In genomic region chr2:131204410-131204981, GRCm38 (mm10) we compare ENCODE assay signal across 8 mouse cellular contexts. TPM values are rescaled to one million over a fixed set of nuclear protein-coding genes. Genes with fewer than 3 reads are reported as not detected.
A peak's percentile ranks its signal among the peaks of the same experiment; 100 is the strongest.
DNase-seq lines count a peak whose midpoint lies in the region; ATAC-seq and TF ChIP-seq lines count a peak whose summit lies in the region.

No protein-coding gene starts in this region.

- peaks cover 30% of the 10 kb centered on the region for H3K4me1 ChIP-seq in E14TG2a.4 (replicated peaks; ENCODE audit: low read depth, low read length)
- peaks cover 24% of the 10 kb centered on the region for H3K4me1 ChIP-seq in lung, embryonic 15.5 days
- H3K4me1 ChIP-seq in small intestine, adult 2 months (ENCODE audit: control insufficient read depth, insufficient read depth, insufficient read length, low read length): peaks cover 28% of the 10 kb centered on the region

- peak; percentile 94 for DNase-seq in adrenal gland, adult 2 months
- peak; percentile 82 to 90 for DNase-seq in frontal cortex, adult 2 months (ENCODE audit: extremely low spot score in 1 of 2, low spot score in 1 of 2)
- peak; percentile 96 for DNase-seq in heart, postnatal 4 days
- peak; percentile 84 to 87 for DNase-seq in layer of hippocampus, postnatal 10 days (ENCODE audit: low spot score in 2 of 2)
- no peak for DNase-seq in T-cell, adult 2 months (ENCODE audit: low spot score)

- H3K4me2 ChIP-seq in lung, embryonic 15.5 days: peak overlapping the region; percentile 23

- 0 out of 2 replicates have a peak overlapping the region, but pooled peaks have one; percentile 23 for H3K4me3 ChIP-seq in E14TG2a.4 (replicated peaks; ENCODE audit: low read length)
- no peak overlapping the region; the same call in 1 of the 2 replicates for H3K4me3 ChIP-seq in lung, embryonic 15.5 days
- H3K4me3 ChIP-seq in small intestine, adult 2 months (ENCODE audit: low read depth, low read length): peak overlapping the region; percentile 11; the same call in 1 of the 2 replicates

- H3K9me3 ChIP-seq in E14TG2a.4 (ENCODE audit: low read length): peaks cover 7% of the 10 kb centered on the region; the same call in 1 of the 2 replicates
- H3K9me3 ChIP-seq in lung, embryonic 15.5 days: no peaks in the 10 kb centered on the region

- H3K36me3 ChIP-seq in E14TG2a.4 (ENCODE audit: insufficient read depth, low read length): peaks cover 13% of the 10 kb centered on the region; the same call in 1 of the 2 replicates
- no peaks in the 10 kb centered on the region for H3K36me3 ChIP-seq in lung, embryonic 15.5 days
- no peaks in the 10 kb centered on the region; the same call in 1 of the 2 replicates for H3K36me3 ChIP-seq in small intestine, adult 2 months (ENCODE audit: control insufficient read depth, insufficient read depth, low read length)

- H3K27me3 ChIP-seq in E14TG2a.4 (ENCODE audit: insufficient read depth, low read length): peaks cover 14% of the 10 kb centered on the region; the same call in 1 of the 2 replicates
- no peaks in the 10 kb centered on the region for H3K27me3 ChIP-seq in lung, embryonic 15.5 days
- no peaks in the 10 kb centered on the region for H3K27me3 ChIP-seq in small intestine, adult 2 months (ENCODE audit: control insufficient read depth, insufficient read depth, low read length)

- 0 out of 2 replicates have a peak overlapping the region, but pooled peaks have one; percentile 5 for H3K9ac ChIP-seq in lung, embryonic 15.5 days

- no peak for TF ChIP-seq CTCF in E14TG2a.4 (conservative IDR thresholded peaks at IDR 0.05; ENCODE audit: low read length)
- no peak for TF ChIP-seq CTCF in small intestine, adult 2 months (IDR thresholded peaks at IDR 0.05; ENCODE audit: extremely low read depth, insufficient read length, insufficient replicate concordance, low read depth, low read length)

- TF ChIP-seq POLR2A in small intestine, adult 2 months (IDR thresholded peaks at IDR 0.05; ENCODE audit: low read depth, low read length): peak; percentile 29; the same call in 1 of the 2 replicates

- 16% methylated on average over 7 of the region's 7 CpGs for WGBS in lung, embryonic 15.5 days
- WGBS in small intestine, adult 2 months: 2% methylated on average over 7 of the region's 7 CpGs

- ATAC-seq in lung, embryonic 15.5 days (ENCODE audit: borderline replicate concordance, extremely low read depth, low FRiP score, low TSS enrichment): peak; percentile 85

- peak overlapping the region; percentile 83 for H3K27ac ChIP-seq in lung, embryonic 15.5 days
- H3K27ac ChIP-seq in small intestine, adult 2 months (ENCODE audit: insufficient read depth, low read depth, low read length): peak overlapping the region; percentile 86

RNA-seq across cellular contexts. Expression of gene Ap5s1, which starts 2.4 kb away (rescaled TPM):
- 10 to 100 TPM; 13.7 to 20.2 TPM for total RNA-seq in adrenal gland, adult 2 months (2021)
- 89.8 and 91.7 TPM in 2 replicates for polyA plus RNA-seq in adrenal gland, adult 2 months (2012; rRNA removed)
- 47.2 and 68.7 TPM in 2 replicates for polyA plus RNA-seq in frontal cortex, adult 2 months (2012; rRNA removed)
- total RNA-seq in heart, postnatal 4 days (2021): 10 to 100 TPM; 32.6 to 42.4 TPM
- 10 to 100 TPM; 21.0 to 22.4 TPM for total RNA-seq in layer of hippocampus, postnatal 10 days (2021)
- 22.6 and 27.0 TPM in 2 replicates for polyA plus RNA-seq in lung, embryonic 15.5 days (2015; fragmentation: Nextera tagmentation; extraction: Ambion mirVana)
- polyA plus RNA-seq in small intestine, adult 2 months (2012; rRNA removed): 37.1 and 90.0 TPM in 2 replicates

RNA-seq across cellular contexts. Expression of gene Spef1, which starts 17.4 kb away (rescaled TPM):
- total RNA-seq in adrenal gland, adult 2 months (2021): 1 to 10 TPM; 4.3 to 5.4 TPM
- 4.8 and 5.3 TPM in 2 replicates for polyA plus RNA-seq in adrenal gland, adult 2 months (2012; rRNA removed)
- polyA plus RNA-seq in frontal cortex, adult 2 months (2012; rRNA removed): 9.5 and 10.0 TPM in 2 replicates
- 1 to 10 TPM; 6.3 to 7.2 TPM for total RNA-seq in heart, postnatal 4 days (2021)
- 10 to 100 TPM; 21.9 to 22.7 TPM for total RNA-seq in layer of hippocampus, postnatal 10 days (2021)
- 5.0 and 5.8 TPM in 2 replicates for polyA plus RNA-seq in lung, embryonic 15.5 days (2015; fragmentation: Nextera tagmentation; extraction: Ambion mirVana)
- 5.6 and 8.2 TPM in 2 replicates for polyA plus RNA-seq in small intestine, adult 2 months (2012; rRNA removed)

RNA-seq across cellular contexts. Expression of gene Cdc25b, which starts 17.7 kb away (rescaled TPM):
- 1 to 10 TPM; 3.4 to 5.5 TPM for total RNA-seq in adrenal gland, adult 2 months (2021)
- 7.7 and 9.7 TPM in 2 replicates for polyA plus RNA-seq in adrenal gland, adult 2 months (2012; rRNA removed)
- 22.8 and 27.6 TPM in 2 replicates for polyA plus RNA-seq in frontal cortex, adult 2 months (2012; rRNA removed)
- total RNA-seq in heart, postnatal 4 days (2021): 10 to 100 TPM; 23.5 to 34.1 TPM
- 10 to 100 TPM; 19.7 to 27.0 TPM for total RNA-seq in layer of hippocampus, postnatal 10 days (2021)
- 56.1 and 58.4 TPM in 2 replicates for polyA plus RNA-seq in lung, embryonic 15.5 days (2015; fragmentation: Nextera tagmentation; extraction: Ambion mirVana)
- polyA plus RNA-seq in small intestine, adult 2 months (2012; rRNA removed): 11.6 and 22.4 TPM in 2 replicates

RNA-seq across cellular contexts. Expression of gene Cenpb, which starts 24.6 kb away (rescaled TPM):
- 10 to 100 TPM; 47.7 to 88.5 TPM for total RNA-seq in adrenal gland, adult 2 months (2021)
- polyA plus RNA-seq in adrenal gland, adult 2 months (2012; rRNA removed): 94.5 and 107 TPM in 2 replicates
- 73.7 and 79.6 TPM in 2 replicates for polyA plus RNA-seq in frontal cortex, adult 2 months (2012; rRNA removed)
- 10 to 100 TPM; 76.5 to 78.4 TPM for total RNA-seq in heart, postnatal 4 days (2021)
- 100 to 1,000 TPM; 106 to 108 TPM for total RNA-seq in layer of hippocampus, postnatal 10 days (2021)
- polyA plus RNA-seq in lung, embryonic 15.5 days (2015; fragmentation: Nextera tagmentation; extraction: Ambion mirVana): 12.6 and 14.1 TPM in 2 replicates
- polyA plus RNA-seq in small intestine, adult 2 months (2012; rRNA removed): 57.7 and 95.1 TPM in 2 replicates

RNA-seq across cellular contexts. Expression of gene Mavs, which starts 29.4 kb away (rescaled TPM):
- 10 to 100 TPM; 46.2 to 48.8 TPM for total RNA-seq in adrenal gland, adult 2 months (2021)
- polyA plus RNA-seq in adrenal gland, adult 2 months (2012; rRNA removed): 81.8 and 89.7 TPM in 2 replicates
- polyA plus RNA-seq in frontal cortex, adult 2 months (2012; rRNA removed): 8.2 and 8.6 TPM in 2 replicates
- 10 to 100 TPM; 28.9 to 29.1 TPM for total RNA-seq in heart, postnatal 4 days (2021)
- 1 to 10 TPM; 6.8 to 7.4 TPM for total RNA-seq in layer of hippocampus, postnatal 10 days (2021)
- polyA plus RNA-seq in lung, embryonic 15.5 days (2015; fragmentation: Nextera tagmentation; extraction: Ambion mirVana): 18.5 and 19.7 TPM in 2 replicates
- 49.8 and 80.8 TPM in 2 replicates for polyA plus RNA-seq in small intestine, adult 2 months (2012; rRNA removed)
